Mouse (Mus musculus): Measurements from ENCODE around the gene Tcte2.

GRCm38 (mm10) chr17:13759156-13759852, 2.3 kb downstream of the Tcte2 start:
- TF ChIP-seq POLR2A (IDR thresholded peaks at IDR 0.05; ENCODE audit: extremely low read depth, insufficient read depth, low read length) = no peak
- TF ChIP-seq CTCF (IDR thresholded peaks at IDR 0.05; ENCODE audit: extremely low read depth, insufficient read depth, low read length) = no peak
